Mouse (Mus musculus) lung, postnatal 0 days (tissue): Measurements from ENCODE around the gene Kng2.
"Not testable (repeated sequence)": the region's sequence is repeated elsewhere in the genome, so short reads cannot be mapped to it uniquely, and the experiment has no call there.

ENCODE experiments used
- CTCF ChIP-seq: IDR thresholded peaks from 2 replicates; pipeline ENCODE4 v1.5.1; 2016; ENCODE audit warnings: antibody characterized with exemption, mild to moderate bottlenecking
- EP300 ChIP-seq: IDR thresholded peaks from 2 replicates; pipeline ENCODE4 v1.6.1; 2016; ENCODE audit warnings: antibody characterized with exemption, mild to moderate bottlenecking, control low read depth

GRCm38 (mm10) chr16:22941825-22942476 lies 87.3 kb downstream of the Kng2 start:
- not testable (repeated sequence) for TF ChIP-seq EP300, CTCF
